Mouse (Mus musculus): ENCODE measurements around the gene Elp6.

- TF ChIP-seq CTCF (IDR thresholded peaks at IDR 0.05; ENCODE audit: low read depth, low read length) = peak; percentile 80
- TF ChIP-seq POLR2A (IDR thresholded peaks at IDR 0.05; ENCODE audit: extremely low read depth, insufficient read depth, low read length) = no peak
These were observed 7.9 kb upstream of the Elp6 start for GRCm38 (mm10) chr9:110296867-110297627.
